Mouse (Mus musculus) CH12.LX (cell line): ENCODE data around the gene Agtr2.

Source experiments
- CTCF ChIP-seq, 2 experiments: IDR thresholded peaks in 1 of 2; conservative IDR thresholded peaks in 1 of 2; 2 replicates each; pipeline ENCODE4 v1.5.1; 2011 to 2012; ENCODE audit warnings: low read depth in 2 of 2, low read length in 2 of 2, improper control_type of control experiment in 1 of 2, inconsistent platforms in 1 of 2, mild to moderate bottlenecking in 1 of 2, moderate library complexity in 1 of 2
- E2F4 ChIP-seq: IDR thresholded peaks from 2 replicates; pipeline ENCODE4 v1.6.1; 2011; ENCODE audit warnings: low read depth, low read length, improper control_type of control experiment; ENCODE audit not compliant: insufficient replicate concordance
- ELF1 ChIP-seq: IDR thresholded peaks from 2 replicates; pipeline ENCODE4 v1.6.1; 2014; ENCODE audit warnings: low read depth, mild to moderate bottlenecking, inconsistent platforms, low read length, improper control_type of control experiment
- JUN ChIP-seq: IDR thresholded peaks from 2 replicates; pipeline ENCODE4 v1.6.1; 2011; ENCODE audit warnings: low read depth, mild to moderate bottlenecking, low read length, improper control_type of control experiment, moderate library complexity; ENCODE audit not compliant: insufficient read depth
- KAT2A ChIP-seq: IDR thresholded peaks from 2 replicates; pipeline ENCODE4 v1.6.1; 2012; ENCODE audit warnings: low read length, improper control_type of control experiment, inconsistent platforms; ENCODE audit not compliant: insufficient replicate concordance
- MAX ChIP-seq: IDR thresholded peaks from 2 replicates; pipeline ENCODE4 v1.6.1; 2011; ENCODE audit warnings: low read length, improper control_type of control experiment
- POLR2A ChIP-seq: IDR thresholded peaks from 2 replicates; pipeline ENCODE4 v1.6.1; 2011; ENCODE audit warnings: low read depth, mild to moderate bottlenecking, improper control_type of control experiment, low read length
- USF2 ChIP-seq: conservative IDR thresholded peaks from 2 replicates; pipeline ENCODE4 v1.6.1; 2011; ENCODE audit warnings: low read depth, low read length, improper control_type of control experiment

DNA sequence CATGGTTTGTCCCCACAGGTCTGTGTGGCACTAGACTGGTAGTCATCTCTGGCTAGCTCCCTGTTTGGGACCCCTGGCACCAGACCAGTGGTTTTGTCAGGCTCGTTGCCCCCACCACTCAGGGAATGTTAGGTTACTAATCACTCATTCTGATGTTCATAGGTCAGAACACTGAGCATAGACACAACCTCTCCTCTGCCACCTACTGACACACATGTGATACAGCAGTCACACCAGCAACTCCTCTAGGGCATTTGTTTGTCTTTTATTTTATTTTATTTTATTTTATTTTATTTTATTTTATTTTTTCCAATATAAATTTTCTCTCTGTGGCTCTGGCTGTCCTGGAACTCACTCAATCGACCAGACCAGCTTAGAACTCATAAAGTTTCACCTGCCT is 15.9 kb downstream of the Agtr2 start:
- TF ChIP-seq CTCF (conservative IDR thresholded peaks at IDR 0.05 in 1 of 2, IDR thresholded peaks at IDR 0.05 in 1 of 2; ENCODE audit: low read depth in 2 of 2, low read length in 2 of 2) = peak in 1 of 2 experiments; percentile 47; a peak in 2 of 4 replicates
- no peak for TF ChIP-seq POLR2A
- TF ChIP-seq MAX = no peak
- no peak for TF ChIP-seq USF2
- TF ChIP-seq JUN = no peak
- TF ChIP-seq KAT2A = no peak
- TF ChIP-seq E2F4 = no peak
- no peak for TF ChIP-seq ELF1
